Mouse (Mus musculus) cortical plate, adult 2 months (tissue): ENCODE measurements at regions not wholly inside any gene's neighbourhood (a gene's known extent, or its start where the extent isn't known, plus 50 kb on each side); places are given as distances from the start of the nearest gene placed in this dataset.

ENCODE experiments used
- CTCF ChIP-seq: fragments of 200-500 bp; IDR thresholded peaks from 2 replicates; pipeline ENCODE4 v1.5.1; 2011; ENCODE audit warnings: mild to moderate bottlenecking, control low read depth, low read length; ENCODE audit not compliant: insufficient read depth; ENCODE audit errors: extremely low read depth
- POLR2A ChIP-seq: fragments of 200-500 bp; IDR thresholded peaks from 2 replicates; pipeline ENCODE4 v1.6.1; 2011; ENCODE audit warnings: mild to moderate bottlenecking, low read length, control low read depth; ENCODE audit not compliant: insufficient read depth; ENCODE audit errors: extremely low read depth

- TF ChIP-seq CTCF, result no peak
- no peak for TF ChIP-seq POLR2A
These were observed 247.6 kb downstream of the Diras2 start for GRCm38 (mm10) chr13:52283456-52283855.
